Mouse (Mus musculus) midbrain, embryonic 15.5 days (tissue): ENCODE measurements around the gene Selenoi. TPM values are rescaled to one million over a fixed set of nuclear protein-coding genes. Genes with fewer than 3 reads are reported as not detected.
"Not testable (repeated sequence)": the region's sequence is repeated elsewhere in the genome, so short reads cannot be mapped to it uniquely, and the experiment has no call there.

Experiments used
- ATAC-seq: fragments of 200-750 bp; cut with Nextera tagmentation; replicated peaks from 2 replicates; pipeline ENCODE4 v1.8.0; 2017; ENCODE audit warnings: moderate TSS enrichment
- H3K27ac ChIP-seq: fragments of 300-500 bp; sonication (generic); 2 replicates; pipeline ENCODE4 v1.5.1; 2015; ENCODE audit warnings: mild to moderate bottlenecking, inconsistent platforms
- H3K27me3 ChIP-seq: fragments of 300-500 bp; sonication (generic); replicated peaks from 2 replicates; pipeline ENCODE4 v1.6.1; 2015; ENCODE audit warnings: inconsistent platforms
- H3K36me3 ChIP-seq: fragments of 300-500 bp; sonication (generic); replicated peaks from 2 replicates; pipeline ENCODE4 v1.6.1; 2015; ENCODE audit warnings: inconsistent platforms
- H3K4me1 ChIP-seq: fragments of 300-500 bp; sonication (generic); 2 replicates; pipeline ENCODE4 v1.6.1; 2015; ENCODE audit warnings: inconsistent platforms
- H3K4me2 ChIP-seq: fragments of 300-500 bp; sonication (generic); 2 replicates; pipeline ENCODE4 v1.6.1; 2015; ENCODE audit warnings: inconsistent platforms, mild to moderate bottlenecking, moderate library complexity
- H3K4me3 ChIP-seq: fragments of 300-500 bp; sonication (generic); 2 replicates; pipeline ENCODE4 v1.5.1; 2015; ENCODE audit warnings: mild to moderate bottlenecking, inconsistent platforms
- H3K9ac ChIP-seq: fragments of 300-500 bp; sonication (generic); 2 replicates; pipeline ENCODE4 v1.6.1; 2015; ENCODE audit warnings: mild to moderate bottlenecking, inconsistent platforms
- H3K9me3 ChIP-seq: fragments of 300-500 bp; sonication (generic); 2 replicates; pipeline ENCODE4 v1.6.1; 2016; ENCODE audit warnings: inconsistent platforms
- WGBS: fragments of 180-500 bp; shearing (Covaris S2); methylation state at CpG from one replicate; pipeline ENCODE4 v1.1.7; 2015; ENCODE audit warnings: mixed read lengths; 5-methylcytosine and 5-hydroxymethylcytosine counted together
- polyA plus RNA-seq: library from polyadenylated mRNA; unstranded; fragments of >200 nt; fragmentation: Nextera tagmentation; extraction: Ambion mirVana; gene quantifications from 2 replicates; pipeline ENCODE4 v1.2.1, GENCODE M21; 2015

Selenoi gene
- polyA plus RNA-seq, 1 experiment from 2014 or later: 31.1 TPM

DNA sequence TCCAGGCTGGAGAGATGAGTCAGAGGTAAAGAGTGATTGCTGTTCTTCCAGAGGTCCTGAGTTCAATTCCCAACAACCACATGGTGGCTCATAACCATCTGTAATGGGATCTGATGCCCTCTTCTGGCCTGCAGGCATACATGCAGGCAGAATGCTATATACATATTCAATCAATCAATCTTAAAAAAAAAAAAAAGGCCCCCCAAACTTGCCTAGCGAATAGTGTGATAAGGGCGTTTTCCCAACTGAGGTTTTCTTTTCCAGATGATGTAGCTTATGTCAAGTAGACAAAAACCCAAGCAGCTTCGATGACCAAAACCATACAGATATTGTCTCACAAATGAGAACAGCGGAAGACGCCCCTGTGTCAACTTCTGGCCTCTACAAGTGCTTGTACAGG lies 21.6 kb upstream of the Selenoi start:
- H3K27me3 ChIP-seq, H3K4me2 ChIP-seq, H3K9me3 ChIP-seq, H3K9ac ChIP-seq, H3K36me3 ChIP-seq, H3K4me1 ChIP-seq, H3K27ac ChIP-seq, ATAC-seq, H3K4me3 ChIP-seq: not testable (repeated sequence)
- WGBS: 93% methylated on average over 5 of the region's 5 CpGs

DNA sequence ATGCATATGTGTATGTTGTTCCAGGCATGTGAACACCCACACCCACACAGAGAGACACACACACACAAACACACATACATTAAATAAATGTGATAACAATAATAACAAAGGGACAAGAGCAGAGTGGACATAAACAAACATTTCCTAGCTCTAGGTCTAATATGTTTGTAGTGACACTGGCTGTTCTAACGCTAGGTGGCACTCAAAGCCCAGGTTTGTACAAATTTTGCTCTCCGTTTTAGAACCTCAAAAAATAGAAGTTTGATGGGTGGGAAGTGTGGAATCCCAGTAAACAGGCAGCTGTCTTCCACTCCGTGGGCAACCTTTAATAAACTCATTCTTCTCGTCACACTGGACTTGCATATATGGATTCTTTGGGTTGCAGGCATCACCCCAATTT lies 17.5 kb upstream of the Selenoi start:
- H3K27me3 ChIP-seq: no peaks in the 10 kb centered on the region
- no peaks in the 10 kb centered on the region for H3K9me3 ChIP-seq
- 11% methylated on average over 4 of the region's 4 CpGs for WGBS
- H3K9ac ChIP-seq: no peak overlapping the region
- no peak overlapping the region for H3K4me3 ChIP-seq
- no peaks in the 10 kb centered on the region for H3K4me1 ChIP-seq
- no peak overlapping the region for H3K4me2 ChIP-seq
- no peak for ATAC-seq
- no peaks in the 10 kb centered on the region for H3K36me3 ChIP-seq
- H3K27ac ChIP-seq: no peak overlapping the region

- no peaks in the 10 kb centered on the region for H3K27me3 ChIP-seq
- H3K9ac ChIP-seq: no peak overlapping the region
- H3K36me3 ChIP-seq: no peaks in the 10 kb centered on the region
- H3K27ac ChIP-seq: no peak overlapping the region
- H3K9me3 ChIP-seq: no peaks in the 10 kb centered on the region
- no peak overlapping the region for H3K4me3 ChIP-seq
- WGBS: 82% methylated on average over 5 of the region's 5 CpGs
- no peaks in the 10 kb centered on the region for H3K4me1 ChIP-seq
- no peak for ATAC-seq
- H3K4me2 ChIP-seq: no peak overlapping the region
These were observed 16.4 kb upstream of the Selenoi start for GRCm38 (mm10) chr5:30215970-30216369.

DNA sequence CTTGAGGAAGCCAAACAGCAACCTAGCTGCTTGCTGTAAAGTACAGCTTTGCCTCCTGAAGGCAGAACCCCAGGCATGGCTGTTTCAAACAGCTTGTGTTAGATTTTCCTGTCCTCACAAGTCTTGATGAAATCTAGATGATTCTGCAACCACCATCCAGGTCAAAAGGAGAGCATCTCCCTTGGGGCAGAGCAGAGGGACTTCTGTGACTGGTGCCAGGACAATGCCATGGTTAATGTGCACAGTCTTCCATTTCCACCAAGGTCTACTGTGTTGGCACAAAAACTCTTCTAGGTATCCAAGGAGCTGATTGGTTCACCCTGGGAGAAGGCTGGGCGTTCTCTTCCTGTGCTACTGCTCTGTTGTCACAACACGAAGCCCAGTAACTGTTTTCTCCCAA lies 12.7 kb upstream of the Selenoi start:
- Histone ChIP-seq H3K9ac (no peak overlapping the region), H3K4me2 (no peak overlapping the region), H3K27me3 (no peaks in the 10 kb centered on the region), H3K4me1 (no peaks in the 10 kb centered on the region), H3K4me3 (no peak overlapping the region), H3K27ac (no peak overlapping the region), H3K9me3 (no peaks in the 10 kb centered on the region), H3K36me3 (0 out of 2 replicates have a peak, but pooled peaks cover 3% of the 10 kb centered on the region)
- no peak for ATAC-seq
- 93% methylated on average over 2 of the region's 2 CpGs for WGBS

DNA sequence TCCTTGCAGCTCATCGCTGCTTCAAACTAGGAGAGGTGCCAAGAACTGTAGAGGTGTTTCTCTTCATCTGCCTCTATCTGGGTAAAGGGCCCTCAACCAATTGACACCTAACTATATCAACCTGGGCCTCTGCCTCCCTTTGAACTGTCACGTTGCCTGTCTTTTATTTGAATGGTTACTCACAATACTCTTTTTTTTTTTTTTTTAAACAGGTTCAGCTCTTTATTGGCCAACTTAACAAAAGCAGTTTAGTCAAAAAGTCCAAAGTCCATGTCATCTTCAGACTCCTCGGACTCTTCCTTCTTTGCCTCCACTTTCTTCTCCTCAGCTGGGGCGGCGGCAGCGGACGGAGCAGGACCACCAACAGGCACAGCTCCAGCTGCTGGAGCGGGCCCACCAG lies 11.7 kb upstream of the Selenoi start:
- H3K36me3 ChIP-seq: 0 out of 2 replicates have a peak, but pooled peaks cover 3% of the 10 kb centered on the region
- no peaks in the 10 kb centered on the region for H3K27me3 ChIP-seq
- no peak overlapping the region for H3K9ac ChIP-seq
- no peaks in the 10 kb centered on the region for H3K4me1 ChIP-seq
- ATAC-seq: no peak
- 89% methylated on average over 8 of the region's 8 CpGs for WGBS
- H3K27ac ChIP-seq: no peak overlapping the region
- no peak overlapping the region for H3K4me2 ChIP-seq
- no peaks in the 10 kb centered on the region for H3K9me3 ChIP-seq
- H3K4me3 ChIP-seq: no peak overlapping the region

DNA sequence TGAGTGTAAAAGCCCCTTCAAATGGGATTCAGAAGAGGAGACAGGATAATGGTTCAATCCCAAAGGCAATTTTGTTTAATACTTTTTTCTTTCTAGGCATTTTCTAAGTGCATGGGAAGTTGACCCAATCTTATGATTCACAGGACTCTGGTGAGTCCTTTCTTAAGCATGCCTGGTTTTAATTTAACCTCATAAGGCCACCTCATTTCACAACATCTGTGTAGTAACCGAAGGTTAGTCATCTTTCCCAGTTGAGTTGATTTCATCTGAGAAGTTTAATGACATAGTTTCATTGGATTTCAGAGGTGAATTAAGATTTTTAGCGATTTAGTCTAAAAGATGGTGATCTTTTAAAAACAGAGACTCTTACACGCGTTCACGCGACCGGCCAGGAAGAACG lies 9.7 kb upstream of the Selenoi start:
- Histone ChIP-seq H3K27me3 (no peaks in the 10 kb centered on the region), H3K4me2 (no peak overlapping the region), H3K4me1 (no peaks in the 10 kb centered on the region), H3K27ac (no peak overlapping the region), H3K9me3 (no peaks in the 10 kb centered on the region), H3K4me3 (no peak overlapping the region), H3K36me3 (0 out of 2 replicates have a peak, but pooled peaks cover 3% of the 10 kb centered on the region), H3K9ac (no peak overlapping the region)
- 98% methylated on average over 8 of the region's 8 CpGs for WGBS
- ATAC-seq: no peak

GRCm38 (mm10) chr5:30230901-30231300 lies 1.5 kb upstream of the Selenoi start:
- WGBS: 80% methylated on average over 4 of the region's 4 CpGs
- no peak for ATAC-seq
- no peak overlapping the region for H3K4me3 ChIP-seq

GRCm38 (mm10) chr5:30231891-30232270 lies 500 bp upstream of the Selenoi start:
- H3K9me3 ChIP-seq: no peaks in the 10 kb centered on the region
- H3K9ac ChIP-seq: peak overlapping the region; percentile 68
- WGBS: 35% methylated on average over 16 of the region's 16 CpGs
- peak overlapping the region; percentile 81 for H3K4me2 ChIP-seq
- ATAC-seq: no peak; the same call in 1 of the 2 replicates
- peaks cover 33% of the 10 kb centered on the region for H3K4me1 ChIP-seq
- no peaks in the 10 kb centered on the region for H3K27me3 ChIP-seq
- H3K4me3 ChIP-seq: peak overlapping the region; percentile 85
- H3K36me3 ChIP-seq: no peaks in the 10 kb centered on the region
- H3K27ac ChIP-seq: peak overlapping the region; percentile 92

More at GRCm38 (mm10) chr5:30230901-30231300, 1.5 kb upstream of the Selenoi start:
- no peaks in the 10 kb centered on the region for H3K36me3 ChIP-seq
- no peak overlapping the region for H3K27ac ChIP-seq
- H3K9ac ChIP-seq: no peak overlapping the region
- peaks cover 33% of the 10 kb centered on the region for H3K4me1 ChIP-seq
- no peaks in the 10 kb centered on the region for H3K27me3 ChIP-seq
- no peaks in the 10 kb centered on the region for H3K9me3 ChIP-seq
- H3K4me2 ChIP-seq: no peak overlapping the region

DNA sequence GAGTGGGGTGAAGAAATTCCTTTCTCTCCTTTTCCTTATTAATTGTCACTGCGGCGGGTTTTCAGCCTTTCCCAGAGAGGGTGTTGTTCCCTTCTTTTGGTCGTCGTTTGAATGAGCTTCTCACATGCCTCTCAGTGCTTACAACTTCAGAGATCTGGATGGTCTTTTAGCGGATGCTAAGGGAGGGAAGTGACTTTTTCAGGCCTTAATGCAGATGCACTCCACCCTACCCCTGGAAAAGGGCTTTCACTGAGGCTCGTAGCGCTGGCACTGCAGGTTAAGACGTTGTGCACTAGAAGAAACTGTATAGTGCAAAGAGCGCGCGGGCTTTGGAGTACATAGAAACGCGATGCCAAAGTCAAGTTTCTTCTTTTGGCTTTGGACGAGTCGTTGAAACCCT lies 661 bp downstream of the Selenoi start:
- H3K27me3 ChIP-seq: no peaks in the 10 kb centered on the region
- peak overlapping the region; percentile 81 for H3K4me2 ChIP-seq
- H3K9ac ChIP-seq: peak overlapping the region; percentile 88
- H3K27ac ChIP-seq: peak overlapping the region; percentile 92
- H3K4me3 ChIP-seq: peak overlapping the region; percentile 85
- H3K9me3 ChIP-seq: no peaks in the 10 kb centered on the region
- WGBS: 3% methylated on average over 15 of the region's 15 CpGs
- 0 out of 2 replicates have a peak, but pooled peaks have one; percentile 10 for ATAC-seq
- H3K36me3 ChIP-seq: no peaks in the 10 kb centered on the region
- peaks cover 33% of the 10 kb centered on the region for H3K4me1 ChIP-seq

GRCm38 (mm10) chr5:30233979-30234378 lies 1.6 kb downstream of the Selenoi start:
- H3K4me3 ChIP-seq: peak overlapping the region; percentile 85
- H3K27me3 ChIP-seq: no peaks in the 10 kb centered on the region
- H3K9me3 ChIP-seq: no peaks in the 10 kb centered on the region
- WGBS: 74% methylated on average over 8 of the region's 8 CpGs
- no peak for ATAC-seq
- no peak overlapping the region for H3K27ac ChIP-seq
- H3K36me3 ChIP-seq: no peaks in the 10 kb centered on the region
- H3K4me1 ChIP-seq: peaks cover 33% of the 10 kb centered on the region
- peak overlapping the region; percentile 81 for H3K4me2 ChIP-seq
- no peak overlapping the region; the same call in 1 of the 2 replicates for H3K9ac ChIP-seq

- Histone ChIP-seq H3K9me3 (no peaks in the 10 kb centered on the region), H3K4me1 (peaks cover 33% of the 10 kb centered on the region), H3K9ac (no peak overlapping the region), H3K27ac (no peak overlapping the region), H3K27me3 (no peaks in the 10 kb centered on the region), H3K4me3 (no peak overlapping the region), H3K36me3 (no peaks in the 10 kb centered on the region), H3K4me2 (no peak overlapping the region)
- no peak for ATAC-seq
- WGBS: 94% methylated on average over 2 of the region's 2 CpGs
These were observed 3.3 kb downstream of the Selenoi start for GRCm38 (mm10) chr5:30235641-30236126.

GRCm38 (mm10) chr5:30238533-30238932 lies 6.2 kb downstream of the Selenoi start:
- H3K27ac ChIP-seq: no peak overlapping the region
- H3K4me1 ChIP-seq: peaks cover 29% of the 10 kb centered on the region
- ATAC-seq: no peak
- no peak overlapping the region for H3K4me3 ChIP-seq
- no peaks in the 10 kb centered on the region for H3K9me3 ChIP-seq
- H3K4me2 ChIP-seq: no peak overlapping the region
- H3K9ac ChIP-seq: no peak overlapping the region
- H3K27me3 ChIP-seq: no peaks in the 10 kb centered on the region
- H3K36me3 ChIP-seq: no peaks in the 10 kb centered on the region
- 96% methylated on average over 5 of the region's 5 CpGs for WGBS

DNA sequence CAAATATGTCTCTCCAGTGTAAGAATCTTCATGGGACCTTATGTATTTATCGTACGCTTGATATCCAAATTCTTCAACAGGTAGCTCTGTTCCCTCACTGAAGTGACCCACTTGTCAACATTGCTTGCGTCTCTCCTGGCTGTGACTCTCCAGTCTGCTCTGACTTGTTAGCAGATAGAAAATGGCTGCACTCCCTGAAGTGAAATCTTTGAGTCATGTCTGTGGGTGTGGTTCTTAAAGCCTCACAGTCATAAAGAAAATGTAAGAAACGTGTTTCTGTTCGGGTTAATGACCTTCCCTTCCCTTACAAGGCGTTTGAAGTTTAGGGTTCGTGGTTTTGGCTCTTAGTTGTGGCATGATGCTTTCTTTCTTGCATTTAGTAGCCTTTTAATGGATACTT lies 8.2 kb downstream of the Selenoi start:
- no peak for ATAC-seq
- 96% methylated on average over 7 of the region's 7 CpGs for WGBS
- no peak overlapping the region for H3K4me2 ChIP-seq
- H3K4me1 ChIP-seq: peaks cover 14% of the 10 kb centered on the region; the same call in 1 of the 2 replicates
- no peaks in the 10 kb centered on the region for H3K27me3 ChIP-seq
- H3K9me3 ChIP-seq: no peaks in the 10 kb centered on the region
- H3K27ac ChIP-seq: no peak overlapping the region
- H3K9ac ChIP-seq: no peak overlapping the region
- no peaks in the 10 kb centered on the region for H3K36me3 ChIP-seq
- H3K4me3 ChIP-seq: no peak overlapping the region
